Mouse (Mus musculus) myocyte (in vitro differentiated cells): ENCODE results near the gene Xylt1. TPM values are rescaled to one million over a fixed set of nuclear protein-coding genes. Genes with fewer than 3 reads are reported as not detected.

ENCODE experiments used
- H3K27me3 ChIP-seq: one replicate; pipeline ENCODE4 v1.6.1; 2011; ENCODE audit not compliant: control insufficient read depth, insufficient read depth, insufficient read length
- H3K36me3 ChIP-seq: one replicate; pipeline ENCODE4 v1.6.1; 2011; ENCODE audit not compliant: control insufficient read depth, insufficient read depth
- H3K4me2 ChIP-seq: one replicate; pipeline ENCODE4 v1.6.1; 2011; ENCODE audit warnings: low read depth, control low read depth
- H3K4me3 ChIP-seq: one replicate; pipeline ENCODE4 v1.5.1; 2011; ENCODE audit warnings: mild to moderate bottlenecking, control low read depth, moderate library complexity
- H3K79me2 ChIP-seq: one replicate; pipeline ENCODE4 v1.6.1; 2011; ENCODE audit not compliant: control insufficient read depth, insufficient read depth
- H3ac ChIP-seq: one replicate; pipeline ENCODE4 v1.6.1; 2011; ENCODE audit not compliant: control insufficient read depth, insufficient read length
- CEBPB ChIP-seq: IDR thresholded peaks from 2 replicates; pipeline ENCODE4 v1.6.1; 2011; ENCODE audit warnings: mild to moderate bottlenecking, moderate library complexity; ENCODE audit not compliant: poor library complexity, insufficient read depth, severe bottlenecking
- E2F4 ChIP-seq: IDR thresholded peaks from one replicate; pipeline ENCODE4 v1.6.1; 2011; ENCODE audit warnings: mild to moderate bottlenecking, control low read depth, moderate library complexity; ENCODE audit not compliant: insufficient read depth
- MAX ChIP-seq: IDR thresholded peaks from one replicate; pipeline ENCODE4 v1.6.1; 2011; ENCODE audit warnings: low read depth, mild to moderate bottlenecking, control low read depth
- MYOD1 ChIP-seq, 3 experiments: IDR thresholded peaks; one replicate each; pipeline ENCODE4 v1.6.1; 2011; ENCODE audit warnings: control low read depth in 2 of 3, low read depth in 2 of 3, mild to moderate bottlenecking in 2 of 3, moderate library complexity in 1 of 3; ENCODE audit not compliant: insufficient read length in 2 of 3, control insufficient read depth in 1 of 3
- MYOG ChIP-seq, 3 experiments: IDR thresholded peaks; one replicate each; pipeline ENCODE4 v1.6.1; 2011; ENCODE audit warnings: control low read depth in 2 of 3, low read depth in 2 of 3, mild to moderate bottlenecking in 2 of 3; ENCODE audit not compliant: insufficient read length in 2 of 3, control insufficient read depth in 1 of 3, insufficient read depth in 1 of 3
- POLR2A ChIP-seq: IDR thresholded peaks from one replicate; pipeline ENCODE4 v1.6.1; 2011; ENCODE audit warnings: low read depth, mild to moderate bottlenecking, control low read depth, moderate library complexity; ENCODE audit not compliant: insufficient read length
- POLR2AphosphoS2 ChIP-seq: IDR thresholded peaks from one replicate; pipeline ENCODE4 v1.6.1; 2011; ENCODE audit warnings: low read depth, control low read depth; ENCODE audit not compliant: insufficient read length
- REST ChIP-seq: IDR thresholded peaks from one replicate; pipeline ENCODE4 v1.6.1; 2011; ENCODE audit warnings: mild to moderate bottlenecking, control low read depth, moderate library complexity; ENCODE audit not compliant: insufficient read depth, insufficient read length
- SRF ChIP-seq: IDR thresholded peaks from one replicate; pipeline ENCODE4 v1.6.1; 2011; ENCODE audit warnings: low read depth; ENCODE audit not compliant: control insufficient read depth, insufficient read length
- TCF12 ChIP-seq: IDR thresholded peaks from one replicate; pipeline ENCODE4 v1.6.1; 2011; ENCODE audit warnings: mild to moderate bottlenecking, control low read depth; ENCODE audit not compliant: poor library complexity, insufficient read depth, severe bottlenecking
- TCF3 ChIP-seq: IDR thresholded peaks from one replicate; pipeline ENCODE4 v1.6.1; 2011; ENCODE audit warnings: low read depth, control low read depth; ENCODE audit not compliant: insufficient read length
- USF1 ChIP-seq: IDR thresholded peaks from one replicate; pipeline ENCODE4 v1.6.1; 2011; ENCODE audit warnings: low read depth, mild to moderate bottlenecking, control low read depth, moderate library complexity
- polyA plus RNA-seq: library from polyadenylated mRNA; unstranded; fragments of >200 nt; fragmentation: generic; extraction: Trizol; gene quantifications from one replicate; pipeline ENCODE4 v1.2.1, GENCODE M21; 2012; ENCODE audit warnings: missing spikeins

Gene Xylt1
- polyA plus RNA-seq, 1 experiment: not detected

DNA sequence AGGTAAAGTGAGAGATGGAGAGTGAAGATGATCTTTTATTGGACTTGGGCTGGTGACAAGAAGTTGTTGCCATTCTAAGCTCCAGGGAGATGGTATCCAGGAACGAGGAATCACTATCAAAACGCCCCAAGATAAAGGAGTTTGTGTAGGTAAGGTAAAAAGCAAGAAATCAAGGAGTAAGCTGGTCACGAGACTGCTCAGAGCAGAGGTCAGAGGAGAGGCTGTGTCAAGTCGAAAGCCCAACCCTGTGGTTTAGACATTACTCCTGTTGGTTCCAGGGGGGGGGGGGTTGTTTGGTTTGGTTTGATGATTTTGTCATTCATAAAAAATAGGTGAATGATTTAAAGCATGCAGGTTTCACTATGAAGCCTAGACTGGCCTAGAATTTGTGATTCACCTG lies 209.0 kb downstream of the Xylt1 start:
- TF ChIP-seq TCF3 (no peak), MYOD1 (IDR thresholded peaks at IDR 0.05; ENCODE audit: control insufficient read depth in 1 of 3, insufficient read length in 2 of 3, low read depth in 2 of 3) (no peak), E2F4 (no peak), SRF (no peak), USF1 (no peak), POLR2AphosphoS2 (no peak), CEBPB (no peak), MYOG (IDR thresholded peaks at IDR 0.05; ENCODE audit: control insufficient read depth in 1 of 3, insufficient read depth in 1 of 3, insufficient read length in 2 of 3, low read depth in 2 of 3) (no peak), POLR2A (no peak), REST (no peak), MAX (no peak), TCF12 (no peak)
- Histone ChIP-seq H3K4me3 (no peak overlapping the region), H3K36me3 (no peaks in the 10 kb centered on the region), H3ac (no peak overlapping the region), H3K27me3 (no peaks in the 10 kb centered on the region), H3K79me2 (no peaks in the 10 kb centered on the region), H3K4me2 (no peak overlapping the region)

DNA sequence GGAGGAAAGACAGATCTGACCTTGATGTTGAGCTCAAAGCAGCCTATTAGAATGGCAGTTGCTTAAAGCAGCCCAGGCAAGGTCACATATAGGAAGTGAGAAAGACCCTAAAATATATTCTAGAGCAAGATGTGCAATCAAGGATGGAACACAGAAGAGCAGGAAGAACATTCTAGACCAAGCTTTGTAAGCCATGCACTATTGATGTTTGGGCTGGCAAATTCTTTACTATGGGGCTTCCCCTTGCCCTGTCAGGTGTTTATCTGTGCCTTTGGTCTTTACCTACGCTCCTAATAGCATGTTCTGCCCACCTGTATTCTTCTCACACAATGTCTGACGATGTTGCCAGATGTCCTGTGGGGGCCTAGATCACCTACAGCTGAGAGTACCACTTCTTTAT lies 213.4 kb downstream of the Xylt1 start:
- Histone ChIP-seq H3K79me2 (no peaks in the 10 kb centered on the region), H3K27me3 (no peaks in the 10 kb centered on the region), H3ac (no peak overlapping the region), H3K4me2 (no peak overlapping the region), H3K4me3 (no peak overlapping the region), H3K36me3 (no peaks in the 10 kb centered on the region)
- TF ChIP-seq SRF (no peak), TCF3 (no peak), MAX (no peak), USF1 (no peak), POLR2A (no peak), MYOD1 (IDR thresholded peaks at IDR 0.05; ENCODE audit: control insufficient read depth in 1 of 3, insufficient read length in 2 of 3, low read depth in 2 of 3) (no peak), CEBPB (no peak), REST (no peak), MYOG (IDR thresholded peaks at IDR 0.05; ENCODE audit: control insufficient read depth in 1 of 3, insufficient read depth in 1 of 3, insufficient read length in 2 of 3, low read depth in 2 of 3) (no peak), POLR2AphosphoS2 (no peak), TCF12 (no peak), E2F4 (no peak)

DNA sequence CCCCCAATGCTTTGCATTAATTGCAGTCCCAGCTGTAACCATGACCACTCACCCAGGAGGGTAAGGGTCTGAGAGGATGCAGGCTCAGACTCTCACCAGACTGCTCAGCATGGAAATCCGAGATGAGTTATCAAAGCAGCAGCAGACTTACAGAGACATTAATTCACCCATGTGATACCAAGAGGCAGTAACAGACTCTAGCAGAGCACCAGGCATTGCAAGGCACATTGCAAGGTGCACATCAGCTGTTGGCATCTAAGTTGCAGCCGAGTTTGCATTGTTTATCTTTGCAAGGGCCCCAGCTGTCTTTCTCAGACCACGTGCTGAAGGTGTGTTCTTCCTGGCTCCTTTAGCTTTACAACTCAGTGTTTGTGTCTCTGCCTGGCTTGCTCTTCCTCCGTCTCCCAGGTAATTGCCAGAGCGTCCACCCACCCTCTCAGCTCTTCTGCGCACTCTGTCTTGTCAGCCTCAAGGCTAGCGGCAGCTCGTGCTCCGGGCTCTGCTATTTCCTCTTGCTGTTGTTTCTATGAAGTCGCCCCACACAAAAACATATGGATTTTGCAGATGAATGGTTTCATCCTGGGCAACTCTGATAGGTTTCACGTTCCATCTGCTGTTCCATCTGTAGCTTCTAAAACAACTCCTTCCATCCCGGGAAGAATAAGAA lies 214.4 kb downstream of the Xylt1 start:
- TF ChIP-seq SRF: no peak
- TF ChIP-seq MYOD1 (IDR thresholded peaks at IDR 0.05; ENCODE audit: control insufficient read depth in 1 of 3, insufficient read length in 2 of 3, low read depth in 2 of 3): no peak
- no peak for TF ChIP-seq POLR2AphosphoS2
- no peak for TF ChIP-seq MAX
- no peak for TF ChIP-seq TCF12
- TF ChIP-seq E2F4: no peak
- no peak for TF ChIP-seq TCF3
- no peak for TF ChIP-seq REST
- no peak for TF ChIP-seq USF1
- no peak for TF ChIP-seq CEBPB
- no peak for TF ChIP-seq MYOG (IDR thresholded peaks at IDR 0.05; ENCODE audit: control insufficient read depth in 1 of 3, insufficient read depth in 1 of 3, insufficient read length in 2 of 3, low read depth in 2 of 3)
- TF ChIP-seq POLR2A: no peak

DNA sequence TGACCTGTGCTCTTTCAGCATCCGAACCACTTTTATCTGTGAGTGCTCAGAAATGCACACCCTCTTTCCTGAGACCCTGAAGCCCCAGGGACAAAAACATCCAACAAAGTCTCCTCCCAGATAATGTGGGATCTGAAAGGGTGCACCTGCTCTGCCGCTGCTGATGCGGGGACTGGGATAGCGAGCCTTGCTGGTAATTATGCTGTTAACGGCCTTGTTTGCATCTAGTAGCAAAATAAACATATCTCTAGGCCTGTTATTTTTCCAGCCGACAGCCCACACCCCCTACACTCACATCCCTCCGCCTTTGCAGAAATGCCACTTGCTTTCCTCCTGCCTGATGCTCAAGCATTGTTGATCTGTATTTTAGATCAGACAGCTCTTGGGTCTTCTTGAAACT lies 219.7 kb downstream of the Xylt1 start:
- no peak for TF ChIP-seq USF1
- no peak for TF ChIP-seq MYOD1 (IDR thresholded peaks at IDR 0.05; ENCODE audit: control insufficient read depth in 1 of 3, insufficient read length in 2 of 3, low read depth in 2 of 3)
- no peak for TF ChIP-seq TCF12
- TF ChIP-seq TCF3: no peak
- no peak for TF ChIP-seq SRF
- no peak for TF ChIP-seq REST
- no peak for TF ChIP-seq POLR2A
- no peak for TF ChIP-seq CEBPB
- no peak for TF ChIP-seq MYOG (IDR thresholded peaks at IDR 0.05; ENCODE audit: control insufficient read depth in 1 of 3, insufficient read depth in 1 of 3, insufficient read length in 2 of 3, low read depth in 2 of 3)
- no peak for TF ChIP-seq E2F4
- TF ChIP-seq MAX: no peak
- no peak for TF ChIP-seq POLR2AphosphoS2
- Histone ChIP-seq H3K4me2 (no peak overlapping the region), H3K4me3 (no peak overlapping the region), H3K27me3 (no peaks in the 10 kb centered on the region), H3ac (no peak overlapping the region), H3K79me2 (no peaks in the 10 kb centered on the region), H3K36me3 (no peaks in the 10 kb centered on the region)

More for the DNA sequence above, 214.4 kb downstream of the Xylt1 start:
- H3K4me3 ChIP-seq: no peak overlapping the region
- no peak overlapping the region for H3ac ChIP-seq
- H3K27me3 ChIP-seq: no peaks in the 10 kb centered on the region
- H3K4me2 ChIP-seq: no peak overlapping the region
- H3K36me3 ChIP-seq: no peaks in the 10 kb centered on the region
- no peaks in the 10 kb centered on the region for H3K79me2 ChIP-seq
